Mouse (Mus musculus) midbrain, embryonic 13.5 days (tissue): Measurements from ENCODE around the gene Slc26a8. TPM values are rescaled to one million over a fixed set of nuclear protein-coding genes. Genes with fewer than 3 reads are reported as not detected.

Experiments used
- ATAC-seq: fragments of 200-750 bp; cut with Nextera tagmentation; 2 replicates; pipeline ENCODE4 v1.8.0; 2017; ENCODE audit warnings: mild to moderate bottlenecking, moderate TSS enrichment, moderate library complexity
- H3K27ac ChIP-seq: fragments of 300-500 bp; sonication (generic); 2 replicates; pipeline ENCODE4 v1.5.1; 2015; ENCODE audit warnings: inconsistent platforms, mild to moderate bottlenecking, moderate library complexity
- H3K27me3 ChIP-seq: fragments of 300-500 bp; sonication (generic); 2 replicates; pipeline ENCODE4 v1.6.1; 2015; ENCODE audit warnings: mild to moderate bottlenecking, inconsistent platforms
- H3K36me3 ChIP-seq: fragments of 300-500 bp; sonication (generic); 2 replicates; pipeline ENCODE4 v1.6.1; 2015; ENCODE audit warnings: mild to moderate bottlenecking, inconsistent platforms
- H3K4me1 ChIP-seq: fragments of 300-500 bp; sonication (generic); replicated peaks from 2 replicates; pipeline ENCODE4 v1.6.1; 2015; ENCODE audit warnings: inconsistent platforms
- H3K4me2 ChIP-seq: fragments of 300-500 bp; sonication (generic); replicated peaks from 2 replicates; pipeline ENCODE4 v1.6.1; 2015; ENCODE audit warnings: moderate library complexity, mild to moderate bottlenecking, inconsistent platforms
- H3K4me3 ChIP-seq: fragments of 300-500 bp; sonication (generic); replicated peaks from 2 replicates; pipeline ENCODE4 v1.5.1; 2015; ENCODE audit warnings: mild to moderate bottlenecking, inconsistent platforms
- H3K9ac ChIP-seq: fragments of 300-500 bp; sonication (generic); replicated peaks from 2 replicates; pipeline ENCODE4 v1.6.1; 2015; ENCODE audit warnings: mild to moderate bottlenecking, inconsistent platforms
- H3K9me3 ChIP-seq: fragments of 300-500 bp; sonication (generic); 2 replicates; pipeline ENCODE4 v1.6.1; 2016; ENCODE audit warnings: mild to moderate bottlenecking, inconsistent platforms
- WGBS: fragments of 180-500 bp; shearing (Covaris S2); methylation state at CpG from one replicate; pipeline ENCODE4 v1.1.7; 2015; 5-methylcytosine and 5-hydroxymethylcytosine counted together
- polyA plus RNA-seq: library from polyadenylated mRNA; unstranded; fragments of >200 nt; fragmentation: Nextera tagmentation; extraction: Ambion mirVana; gene quantifications from 2 replicates; pipeline ENCODE4 v1.2.1, GENCODE M21; 2015

The Slc26a8 gene
- polyA plus RNA-seq, 1 experiment from 2014 or later: 1.3 TPM

DNA sequence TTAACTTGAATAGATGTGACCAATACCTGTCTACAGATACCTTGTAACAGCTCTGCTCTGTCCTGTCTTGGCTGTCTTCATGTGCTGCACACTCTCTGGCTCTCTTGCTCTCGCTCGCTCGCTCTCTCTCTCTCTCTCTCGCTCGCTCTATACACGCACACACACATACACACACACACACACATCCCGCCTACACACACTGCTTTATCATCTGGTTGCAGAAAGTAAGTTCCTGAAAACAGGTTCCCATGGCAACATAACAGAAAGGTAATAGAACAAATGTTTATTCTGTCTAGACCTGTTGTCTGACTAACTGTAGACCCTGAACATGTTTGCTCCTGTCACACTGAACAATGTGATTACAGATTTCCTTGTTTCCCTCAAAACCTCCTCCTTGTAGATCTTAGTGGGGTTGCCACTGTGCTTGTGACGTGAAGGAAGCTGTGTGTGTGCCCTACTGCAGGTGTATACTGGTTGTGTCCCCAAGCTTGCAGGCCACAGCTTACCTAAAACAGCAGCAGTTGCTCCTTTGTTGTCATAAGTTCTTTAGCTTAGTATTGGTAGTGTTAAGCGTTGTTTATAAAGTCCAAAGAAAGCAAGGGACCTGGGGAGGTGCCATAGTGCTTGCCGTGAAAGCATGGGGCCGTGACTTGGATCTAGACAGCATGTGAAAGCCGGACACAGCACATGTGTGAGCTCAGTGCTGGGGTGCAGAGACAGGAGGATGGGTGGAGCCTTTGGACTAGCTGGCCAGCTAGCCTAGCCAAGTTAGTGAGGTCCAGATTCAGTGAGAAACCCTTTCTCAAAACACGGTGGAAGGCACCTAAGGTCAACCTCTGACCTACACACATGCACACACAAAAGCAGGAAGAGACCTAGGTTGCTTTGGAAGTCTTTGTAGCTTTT is 7.5 kb upstream of the Slc26a8 start:
- Histone ChIP-seq H3K27me3 (no peaks in the 10 kb centered on the region), H3K4me2 (no peak overlapping the region), H3K27ac (0 out of 2 replicates have a peak overlapping the region, but pooled peaks have one; percentile 1), H3K9me3 (no peaks in the 10 kb centered on the region), H3K9ac (peak overlapping the region; percentile 10; the same call in 1 of the 2 replicates), H3K36me3 (no peaks in the 10 kb centered on the region), H3K4me1 (peaks cover 41% of the 10 kb centered on the region), H3K4me3 (no peak overlapping the region)
- ATAC-seq: no peak
- WGBS: 82% methylated on average over 13 of the region's 13 CpGs

DNA sequence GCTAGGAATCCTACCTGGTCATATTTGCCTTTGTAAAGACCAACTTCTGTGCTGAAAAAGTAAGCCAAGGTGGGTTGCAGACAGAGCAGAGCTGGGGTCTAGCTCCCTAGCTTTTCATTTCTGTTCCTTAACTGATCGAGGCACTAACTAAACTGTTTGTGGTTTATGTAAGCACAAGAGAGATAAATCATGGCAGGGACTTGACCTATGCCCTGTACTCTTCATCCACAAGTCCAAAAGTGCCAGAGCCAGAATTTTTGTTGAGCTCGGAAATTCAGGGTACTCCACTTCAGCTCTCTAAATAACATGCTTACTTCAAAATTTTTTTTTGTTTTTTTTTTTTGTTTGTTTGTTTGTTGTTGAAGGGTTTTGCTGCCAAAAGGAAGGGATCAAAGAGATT is 6.6 kb upstream of the Slc26a8 start:
- ATAC-seq: no peak
- peaks cover 43% of the 10 kb centered on the region for H3K4me1 ChIP-seq
- 63% methylated on average over 2 of the region's 2 CpGs for WGBS
- no peaks in the 10 kb centered on the region for H3K36me3 ChIP-seq
- H3K27ac ChIP-seq: no peak overlapping the region
- H3K9me3 ChIP-seq: no peaks in the 10 kb centered on the region
- H3K27me3 ChIP-seq: no peaks in the 10 kb centered on the region
- no peak overlapping the region for H3K4me3 ChIP-seq
- peak overlapping the region; percentile 10; the same call in 1 of the 2 replicates for H3K9ac ChIP-seq
- no peak overlapping the region for H3K4me2 ChIP-seq

DNA sequence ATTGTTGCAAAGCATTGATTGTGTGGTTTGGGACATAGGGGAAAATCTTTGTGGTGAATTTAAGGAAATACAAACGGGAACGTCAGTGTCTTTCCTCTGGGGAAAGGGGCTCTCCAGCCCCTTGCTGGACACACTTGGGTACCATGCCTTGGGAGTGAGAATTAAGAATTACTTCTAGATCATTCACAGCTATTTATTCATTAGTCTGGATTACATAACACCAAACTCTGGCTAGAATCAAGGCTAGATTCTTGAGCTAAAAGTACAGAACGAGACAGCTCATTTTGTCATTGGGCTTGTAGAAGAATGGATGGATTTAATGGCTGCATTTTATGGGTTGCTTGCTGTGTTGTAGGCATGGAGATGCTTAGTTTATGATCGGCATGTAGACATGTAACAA is 4.8 kb upstream of the Slc26a8 start:
- 81% methylated on average over 4 of the region's 4 CpGs for WGBS
- H3K36me3 ChIP-seq: no peaks in the 10 kb centered on the region
- no peak overlapping the region for H3K4me3 ChIP-seq
- H3K4me2 ChIP-seq: no peak overlapping the region
- ATAC-seq: no peak
- H3K9ac ChIP-seq: no peak overlapping the region
- H3K27ac ChIP-seq: no peak overlapping the region
- H3K27me3 ChIP-seq: 0 out of 2 replicates have a peak, but pooled peaks cover 1% of the 10 kb centered on the region
- peaks cover 49% of the 10 kb centered on the region for H3K4me1 ChIP-seq
- H3K9me3 ChIP-seq: no peaks in the 10 kb centered on the region

DNA sequence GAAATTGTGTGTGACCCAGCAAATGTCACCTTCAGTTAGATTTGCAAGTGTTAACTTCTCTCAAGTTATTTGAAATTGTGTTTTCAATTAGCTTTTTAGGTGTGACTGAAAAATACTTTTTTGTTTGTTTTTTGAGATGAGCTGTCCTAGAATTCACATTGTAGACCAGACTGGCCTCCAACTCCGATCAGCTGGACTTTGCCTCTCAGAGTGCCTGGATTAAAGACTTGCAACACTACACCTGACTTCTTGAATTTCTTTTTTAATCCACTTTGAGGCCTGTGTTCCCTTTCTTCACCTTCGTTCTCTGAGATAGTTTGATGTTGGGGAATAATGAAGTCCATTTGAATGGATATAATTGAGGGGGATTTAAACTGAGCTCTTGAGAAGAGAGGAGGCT is 4.0 kb upstream of the Slc26a8 start:
- H3K27ac ChIP-seq: no peak overlapping the region
- no peaks in the 10 kb centered on the region for H3K36me3 ChIP-seq
- WGBS: 53% methylated on average over 2 of the region's 2 CpGs
- H3K9me3 ChIP-seq: no peaks in the 10 kb centered on the region
- H3K4me1 ChIP-seq: peaks cover 56% of the 10 kb centered on the region
- ATAC-seq: no peak
- H3K27me3 ChIP-seq: peaks cover 9% of the 10 kb centered on the region
- no peak overlapping the region for H3K4me3 ChIP-seq
- H3K4me2 ChIP-seq: no peak overlapping the region
- peak overlapping the region; percentile 47; the same call in 1 of the 2 replicates for H3K9ac ChIP-seq

DNA sequence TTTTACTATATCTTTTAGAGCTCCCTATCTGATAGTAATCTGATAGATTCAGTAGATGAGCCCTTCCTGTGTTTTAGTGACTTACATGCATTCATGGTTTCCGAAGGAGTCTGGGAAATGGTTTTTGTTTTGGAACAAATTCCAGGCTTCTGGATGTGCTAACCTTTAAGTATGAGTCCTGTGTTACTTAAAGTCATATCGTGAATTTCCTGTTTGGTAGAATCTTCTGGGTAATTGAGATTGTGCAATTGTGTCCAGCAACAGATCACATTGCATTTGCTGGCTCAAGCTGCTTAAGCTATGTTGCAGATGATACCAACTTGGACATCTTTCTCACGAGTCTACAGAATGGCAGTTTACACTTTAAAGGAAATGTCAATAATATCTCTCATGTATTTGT is 3.1 kb upstream of the Slc26a8 start:
- H3K36me3 ChIP-seq: no peaks in the 10 kb centered on the region
- H3K9me3 ChIP-seq: no peaks in the 10 kb centered on the region
- peak overlapping the region; percentile 91 for H3K9ac ChIP-seq
- no peak overlapping the region for H3K27ac ChIP-seq
- ATAC-seq: no peak
- H3K4me2 ChIP-seq: peak overlapping the region; percentile 76
- peak overlapping the region; percentile 74 for H3K4me3 ChIP-seq
- H3K27me3 ChIP-seq: peaks cover 16% of the 10 kb centered on the region
- WGBS: 56% methylated on average over 3 of the region's 3 CpGs
- peaks cover 51% of the 10 kb centered on the region for H3K4me1 ChIP-seq

DNA sequence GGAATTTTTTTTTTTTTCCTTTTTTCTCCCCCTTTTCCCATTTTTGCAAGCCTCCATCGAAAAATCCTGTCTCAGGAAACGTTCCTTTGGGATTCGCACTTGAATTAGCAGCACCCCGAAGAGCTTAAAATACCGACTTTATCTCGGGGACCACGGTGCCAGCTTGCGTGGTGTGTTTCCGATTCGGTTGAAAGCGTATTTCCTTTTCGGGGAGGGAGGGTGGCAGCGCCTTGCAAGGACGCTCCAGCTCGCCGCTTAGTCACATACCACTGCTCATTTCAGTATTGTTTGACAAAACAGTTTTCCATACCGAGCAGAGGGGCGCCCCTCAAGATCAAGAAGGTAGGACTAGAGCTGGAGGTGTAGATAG is 2.3 kb upstream of the Slc26a8 start:
- Histone ChIP-seq H3K4me2 (peak overlapping the region; percentile 76), H3K27ac (peak overlapping the region; percentile 97), H3K4me1 (peaks cover 43% of the 10 kb centered on the region), H3K9ac (peak overlapping the region; percentile 91), H3K4me3 (peak overlapping the region; percentile 74), H3K36me3 (no peaks in the 10 kb centered on the region), H3K27me3 (peaks cover 16% of the 10 kb centered on the region), H3K9me3 (no peaks in the 10 kb centered on the region)
- under 1% methylated on average over 18 of the region's 18 CpGs for WGBS
- ATAC-seq: no peak

DNA sequence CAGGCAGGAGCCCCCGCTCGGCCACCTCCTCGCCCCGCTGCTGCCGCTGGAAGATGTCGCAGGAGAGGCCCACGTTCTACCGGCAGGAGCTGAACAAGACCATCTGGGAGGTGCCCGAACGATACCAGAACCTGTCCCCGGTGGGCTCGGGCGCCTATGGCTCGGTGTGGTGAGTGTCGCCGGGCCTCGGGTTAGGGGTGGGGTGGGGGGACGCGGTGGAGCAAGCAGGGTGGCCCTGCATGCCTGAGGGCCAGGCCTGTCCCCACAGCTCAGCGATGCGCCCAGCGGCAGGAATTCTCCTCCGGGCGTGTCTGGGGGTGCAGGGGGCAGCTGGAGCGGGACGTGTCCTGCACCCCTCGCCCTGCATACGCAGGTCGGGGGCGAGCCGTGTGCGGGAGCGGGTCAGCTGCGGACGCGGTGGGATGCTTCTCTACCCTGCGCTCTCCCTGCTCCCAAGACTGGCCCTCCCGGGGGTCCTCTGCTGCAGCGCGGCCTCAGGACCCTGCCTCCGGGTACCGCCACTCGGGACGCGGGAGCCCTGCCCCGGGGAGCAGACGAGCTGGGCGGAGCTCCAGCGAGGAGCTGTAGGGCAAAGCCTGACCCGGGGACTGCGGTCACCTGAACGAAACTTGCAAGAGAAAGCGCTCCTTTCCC is 1.8 kb upstream of the Slc26a8 start:
- no peaks in the 10 kb centered on the region for H3K9me3 ChIP-seq

DNA sequence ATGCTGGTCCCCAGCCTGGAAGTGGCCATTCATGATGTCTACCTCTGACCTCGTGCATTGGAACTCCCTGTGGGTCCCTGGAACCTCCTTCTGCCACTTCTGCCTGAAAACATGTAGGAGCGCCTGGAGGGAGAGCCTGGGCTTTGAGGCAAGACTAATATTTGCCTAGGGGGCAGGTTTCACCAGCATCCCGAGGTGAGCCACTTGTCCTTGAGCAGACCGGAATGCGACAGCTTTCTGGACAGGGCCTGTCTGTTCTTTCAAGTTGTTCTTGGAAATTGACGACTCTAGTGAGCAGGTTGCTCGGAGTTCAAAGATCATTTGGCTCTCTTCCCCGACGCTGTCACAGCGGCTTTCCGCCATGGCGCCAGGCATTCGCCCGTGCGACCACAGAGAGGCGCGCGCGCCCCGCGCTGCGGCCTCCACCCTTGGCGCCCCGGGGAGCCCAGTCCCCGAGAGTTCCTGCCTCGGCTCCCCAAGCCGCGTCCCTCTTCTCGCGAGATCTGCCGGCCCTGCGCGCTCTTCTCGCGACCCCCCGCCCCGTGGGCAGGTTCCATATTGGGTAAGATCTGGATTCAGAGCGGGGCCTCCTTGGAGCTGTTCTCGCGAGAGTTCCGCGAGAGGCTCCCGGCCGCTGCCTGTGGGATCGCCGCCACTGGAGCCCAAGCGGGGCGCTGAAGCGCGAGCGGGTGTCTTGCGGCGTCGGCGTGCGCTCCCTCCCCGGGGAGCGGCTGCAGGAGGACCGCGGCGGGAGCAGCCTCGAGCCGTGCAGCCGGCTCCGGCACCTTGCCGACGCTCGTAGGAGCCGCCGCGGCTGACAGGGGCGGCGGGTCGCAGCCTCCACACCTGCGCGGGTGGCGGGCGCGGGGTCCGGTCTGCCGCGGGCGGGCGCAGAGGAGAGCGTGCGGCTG is 998 bp upstream of the Slc26a8 start, which contains the start of gene Mapk14:
Gene Mapk14 (plus strand): TSS at position 554 of the 911 bp plus-strand sequence.
- H3K4me2 ChIP-seq: peak within 1 kb of the TSS; percentile 76
- WGBS: under 1% methylated on average over 85 of the region's 86 CpGs
- peak; percentile 96 for ATAC-seq

More for the DNA sequence above, 1.8 kb upstream of the Slc26a8 start:
- Histone ChIP-seq H3K4me1 (peaks cover 38% of the 10 kb centered on the region), H3K9ac (peak overlapping the region; percentile 91), H3K4me3 (peak overlapping the region; percentile 74), H3K36me3 (no peaks in the 10 kb centered on the region), H3K27me3 (peaks cover 16% of the 10 kb centered on the region), H3K4me2 (peak overlapping the region; percentile 76), H3K27ac (peak overlapping the region; percentile 97)
- ATAC-seq: peak; percentile 74
- under 1% methylated on average over 52 of the region's 53 CpGs for WGBS

DNA sequence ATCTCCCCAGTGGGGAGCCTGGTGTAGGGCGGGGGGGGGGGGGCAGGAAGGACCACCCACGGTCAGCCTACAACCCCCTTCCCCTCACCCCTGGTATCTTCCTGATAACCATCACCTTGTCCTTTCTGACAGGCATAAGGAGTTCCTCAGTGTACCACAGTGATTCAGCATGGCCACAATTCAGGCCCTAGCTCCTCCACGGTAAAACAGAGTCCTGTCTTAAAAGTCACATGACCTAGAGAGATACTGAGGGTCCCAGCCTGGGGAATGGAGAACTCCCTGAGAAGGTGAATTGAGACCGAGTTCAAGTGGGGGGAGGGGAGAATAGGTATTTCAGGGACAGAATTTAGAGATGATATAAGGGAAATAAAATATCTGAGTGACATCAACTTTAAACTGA is 2.7 kb downstream of the Slc26a8 start:
- Histone ChIP-seq H3K4me3 (no peak overlapping the region), H3K4me1 (peaks cover 13% of the 10 kb centered on the region), H3K27ac (no peak overlapping the region), H3K36me3 (no peaks in the 10 kb centered on the region), H3K27me3 (peaks cover 16% of the 10 kb centered on the region), H3K9me3 (no peaks in the 10 kb centered on the region), H3K4me2 (no peak overlapping the region), H3K9ac (no peak overlapping the region)
- WGBS: 47% methylated on average over 4 of the region's 4 CpGs
- no peak for ATAC-seq

More for the DNA sequence above, 998 bp upstream of the Slc26a8 start, which contains the start of gene Mapk14:
- H3K4me3 ChIP-seq: peak within 1 kb of the TSS; percentile 74
- H3K4me1 ChIP-seq: peaks cover 32% of the 10 kb centered on the region
- peak within 1 kb of the TSS; percentile 91 for H3K9ac ChIP-seq
- peak within 1 kb of the TSS; percentile 97 for H3K27ac ChIP-seq
- H3K9me3 ChIP-seq: no peaks in the 10 kb centered on the region
- no peaks in the 10 kb centered on the region for H3K36me3 ChIP-seq
- H3K27me3 ChIP-seq: peaks cover 16% of the 10 kb centered on the region

DNA sequence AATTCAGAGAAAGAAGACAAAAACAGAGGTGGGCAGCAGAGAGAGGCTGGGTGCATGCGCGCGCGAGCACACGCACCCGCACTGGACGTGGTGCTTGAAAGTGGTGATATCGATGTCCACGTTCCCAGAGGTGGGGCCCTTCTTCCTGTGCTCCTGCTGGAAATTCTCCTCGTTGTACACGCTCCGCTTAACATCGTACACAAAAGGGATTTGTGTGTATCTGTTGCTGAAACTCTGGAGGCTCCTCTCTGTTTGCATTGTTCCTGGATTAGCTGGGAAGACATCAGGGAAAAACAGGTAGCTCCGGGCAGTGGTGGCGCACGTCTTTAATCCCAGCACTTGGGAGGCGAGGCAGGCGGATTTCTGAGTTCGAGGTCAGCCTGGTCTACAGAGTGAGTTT is 5.4 kb downstream of the Slc26a8 start:
- Histone ChIP-seq H3K4me3 (no peak overlapping the region), H3K27me3 (peaks cover 13% of the 10 kb centered on the region), H3K36me3 (no peaks in the 10 kb centered on the region), H3K4me2 (no peak overlapping the region), H3K9me3 (no peaks in the 10 kb centered on the region), H3K4me1 (peaks cover 5% of the 10 kb centered on the region), H3K27ac (no peak overlapping the region), H3K9ac (no peak overlapping the region)
- no peak for ATAC-seq
- WGBS: 50% methylated on average over 19 of the region's 19 CpGs

DNA sequence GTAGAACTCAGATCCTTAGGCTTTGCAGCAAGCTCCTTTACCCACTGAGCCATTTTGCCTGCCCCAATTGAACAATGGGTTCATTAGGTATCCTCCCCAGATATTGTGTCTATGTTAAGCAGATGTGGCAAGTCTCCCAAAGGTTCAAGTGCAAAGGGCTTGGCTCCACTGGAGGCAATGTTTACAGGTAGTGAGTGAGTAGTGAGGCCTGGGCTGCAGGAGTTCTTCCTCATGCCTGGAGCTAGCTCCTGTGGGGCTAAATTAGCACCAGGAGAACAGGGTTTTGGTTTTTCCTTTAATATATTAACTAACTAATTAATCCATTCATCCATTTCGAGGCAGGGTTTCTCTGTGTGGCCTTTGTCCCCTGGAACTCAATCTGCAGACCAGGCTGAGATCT is 6.4 kb downstream of the Slc26a8 start:
- Histone ChIP-seq H3K27me3 (peaks cover 5% of the 10 kb centered on the region), H3K4me1 (no peaks in the 10 kb centered on the region), H3K4me3 (no peak overlapping the region), H3K36me3 (no peaks in the 10 kb centered on the region), H3K9me3 (no peaks in the 10 kb centered on the region), H3K4me2 (no peak overlapping the region), H3K27ac (no peak overlapping the region), H3K9ac (no peak overlapping the region)
- 61% methylated on average over 1 of the region's 1 CpGs for WGBS
- no peak for ATAC-seq
